Mouse (Mus musculus) megakaryocyte, adult 5-6 weeks (primary cell): Measurements from ENCODE around the gene Bicra. TPM values are rescaled to one million over a fixed set of nuclear protein-coding genes. Genes with fewer than 3 reads are reported as not detected.

Experiments used
- ATAC-seq: 2 replicates; pipeline ENCODE4 v1.8.0; 2016; ENCODE audit warnings: mild to moderate bottlenecking, inconsistent platforms; ENCODE audit not compliant: poor library complexity, severe bottlenecking
- total RNA-seq, 2 experiments: library from RNA; stranded (forward) in 1 of 2; stranded (reverse) in 1 of 2; fragments of 153-499, 151-499 nt in 1 of 2; fragments of 221-1000, 200-1000 nt in 1 of 2; gene quantifications; 2 replicates each; pipeline versions ENCODE4 v1.2.3 to v1.2.4; 2015 to 2017

Bicra gene
- total RNA-seq, 2 experiments from 2014 or later, result 1.9 to 19.5 TPM

DNA sequence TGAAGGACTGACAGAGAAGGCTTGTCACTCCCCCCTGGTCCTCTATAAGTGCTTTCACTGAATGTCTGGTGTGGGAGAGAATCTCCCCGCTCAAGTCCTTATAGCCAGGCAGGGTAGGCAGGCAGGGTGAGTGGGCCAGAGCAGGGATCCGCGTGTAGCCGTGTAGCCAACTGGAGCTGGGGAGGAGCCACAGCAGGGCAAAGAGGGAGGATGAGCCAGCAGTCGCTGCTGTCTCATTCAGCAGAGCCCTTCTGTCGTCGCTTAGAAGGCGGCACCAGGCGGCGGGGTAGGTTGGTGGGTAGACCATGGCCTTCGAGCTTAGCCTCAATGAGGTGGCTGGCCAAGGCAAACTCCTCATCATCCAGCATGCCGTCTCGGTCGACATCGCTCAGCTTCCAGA is 97.7 kb downstream of the Bicra start:
- ATAC-seq, result no peak

- ATAC-seq, result peak; percentile 11
These were observed 98.4 kb downstream of the Bicra start for GRCm38 (mm10) chr7:15949216-15949790.

DNA sequence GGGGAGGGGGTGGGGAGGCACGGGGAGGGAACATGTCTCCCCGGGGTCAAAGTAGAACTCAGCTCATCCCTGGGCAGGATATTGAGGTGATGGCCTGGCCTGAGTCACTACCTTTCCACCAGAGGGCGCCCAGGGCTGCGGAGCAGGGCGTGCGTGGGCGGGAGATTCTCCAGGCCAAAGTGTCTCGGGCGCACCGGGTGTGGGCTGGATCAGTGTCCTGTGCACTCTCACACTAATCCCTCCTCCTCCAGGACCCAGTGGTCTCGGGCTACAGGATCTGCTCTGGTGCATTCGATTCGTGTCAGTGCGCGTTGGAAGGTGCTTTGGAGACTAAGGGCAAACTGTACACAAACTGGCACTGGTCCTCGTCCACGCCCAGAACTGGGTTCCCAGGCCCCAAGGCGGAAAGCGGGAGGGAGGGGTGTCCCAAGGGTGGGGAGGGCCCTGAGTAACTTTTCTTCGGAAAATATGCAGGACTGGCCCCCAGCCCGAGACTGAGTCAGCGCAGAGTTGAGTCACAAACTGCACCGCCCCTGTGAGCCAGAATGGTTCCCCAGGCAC is 99.3 kb downstream of the Bicra start:
- ATAC-seq, result peak; percentile 74

- ATAC-seq, result no peak
These were observed 100.0 kb downstream of the Bicra start for GRCm38 (mm10) chr7:15947653-15948260.

- ATAC-seq, result peak; percentile 83
These were observed 101.8 kb downstream of the Bicra start, which contains the start of gene Nop53 for GRCm38 (mm10) chr7:15945721-15946536. Nop53 (minus strand) TSS chr7:15946074.

- ATAC-seq, result no peak
These were observed 102.5 kb downstream of the Bicra start for GRCm38 (mm10) chr7:15945211-15945610.

GRCm38 (mm10) chr7:15944311-15944710 is 103.4 kb downstream of the Bicra start:
- ATAC-seq, result no peak

- ATAC-seq, result no peak
These were observed 109.1 kb downstream of the Bicra start for GRCm38 (mm10) chr7:15938621-15939020.

DNA sequence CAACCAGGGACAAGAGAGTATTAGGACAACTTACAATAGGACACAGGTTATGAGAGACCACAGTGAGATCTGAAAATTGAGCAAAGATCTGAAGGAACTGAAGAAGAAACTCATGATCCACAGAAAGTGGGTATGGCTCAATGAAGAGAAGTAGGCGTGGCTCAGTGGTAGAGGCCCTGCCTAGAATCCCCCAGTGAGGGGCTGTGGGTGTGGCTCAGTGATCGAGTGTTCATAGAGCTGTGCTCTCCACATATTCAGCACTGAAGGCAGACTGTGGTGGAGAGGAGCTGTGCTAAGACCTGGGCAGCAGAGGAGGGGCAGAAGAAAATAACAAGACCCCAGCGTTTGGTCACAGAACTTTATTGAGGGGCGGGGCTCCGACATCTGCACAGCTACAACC is 110.2 kb downstream of the Bicra start:
- no peak for ATAC-seq

DNA sequence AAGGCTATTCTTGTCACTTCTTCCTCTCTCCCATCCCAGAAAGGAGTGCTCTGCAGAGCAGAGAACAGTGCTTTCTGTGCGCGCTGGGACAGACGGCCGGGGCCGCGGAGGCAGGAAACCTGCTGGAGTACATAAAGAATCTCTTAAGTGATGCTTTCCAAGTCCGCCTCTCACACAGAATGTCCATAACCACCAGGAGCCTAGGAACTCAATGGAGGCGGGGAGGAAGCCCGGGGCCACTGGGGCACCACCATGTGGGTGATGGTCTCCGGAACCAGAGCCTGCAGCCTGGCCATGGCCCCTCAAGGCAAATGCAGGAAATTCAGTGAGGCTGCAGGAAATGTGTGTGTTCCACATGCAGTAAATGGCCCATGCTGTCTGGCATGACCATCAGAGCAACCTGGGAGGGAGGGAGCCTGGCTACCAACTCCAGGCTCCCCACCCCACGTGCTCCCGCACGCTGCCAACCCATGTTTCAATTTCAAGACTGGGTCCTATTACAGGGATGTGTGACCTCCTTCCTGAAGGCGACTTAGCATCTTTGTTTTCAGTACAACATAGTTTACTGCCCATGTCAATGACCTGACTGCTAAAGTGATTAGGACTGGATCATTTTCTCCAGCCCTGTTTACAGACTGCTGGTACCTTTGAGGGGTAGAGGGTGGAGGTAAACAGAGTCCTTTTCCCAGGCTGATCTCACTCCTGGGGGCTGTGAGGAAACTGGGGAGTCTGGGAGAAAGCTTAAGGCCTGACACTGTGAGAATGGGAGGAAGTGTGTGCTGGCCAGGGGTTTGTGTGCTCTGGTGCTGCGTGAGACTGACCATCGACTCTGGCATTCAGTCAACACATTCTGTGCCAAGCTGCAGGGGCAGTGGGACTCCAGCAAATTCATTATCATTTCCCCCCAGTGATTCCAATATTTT is 114.0 kb downstream of the Bicra start:
- ATAC-seq, result no peak

DNA sequence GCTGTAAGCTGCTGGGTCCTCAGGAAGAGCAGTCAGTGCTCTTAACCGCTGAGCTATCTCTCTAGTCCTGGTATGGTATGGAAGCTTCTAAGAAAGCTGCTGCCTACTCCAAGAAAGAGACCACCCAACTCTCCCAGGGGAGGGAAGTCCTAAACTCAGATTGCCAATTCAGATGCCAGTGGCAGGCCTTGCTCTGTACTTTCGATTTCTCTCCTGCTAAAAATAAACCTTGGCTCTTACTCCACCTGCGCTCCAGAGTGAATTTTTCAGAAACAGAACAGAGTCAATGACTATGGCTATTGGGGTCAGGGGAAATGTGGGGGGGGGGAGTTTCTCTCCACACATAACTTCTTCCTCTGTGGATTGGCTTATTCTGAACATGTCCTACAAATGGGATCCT is 116.1 kb downstream of the Bicra start:
- ATAC-seq, result no peak

- ATAC-seq, result no peak
These were observed 117.2 kb downstream of the Bicra start for GRCm38 (mm10) chr7:15930543-15930942.

DNA sequence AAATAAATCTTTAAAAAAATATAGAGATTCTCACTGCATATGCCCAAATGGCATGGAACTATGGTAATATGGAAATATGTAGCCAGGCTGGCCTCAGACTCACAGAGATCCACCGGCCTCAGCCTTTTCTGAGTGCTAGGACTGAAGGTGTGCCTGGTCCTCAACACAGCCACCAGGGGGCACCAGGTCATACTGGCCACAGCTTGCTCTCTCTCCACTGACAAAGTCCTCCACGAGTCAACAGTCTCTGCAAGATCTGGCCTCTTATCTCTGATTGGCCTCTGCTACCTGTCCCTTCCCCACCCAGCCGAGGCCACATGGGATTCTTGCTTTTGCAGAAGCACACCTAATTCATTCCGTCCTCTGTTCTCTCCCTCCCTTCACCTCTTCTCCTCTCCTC is 117.8 kb downstream of the Bicra start:
- peak; percentile 82 for ATAC-seq

DNA sequence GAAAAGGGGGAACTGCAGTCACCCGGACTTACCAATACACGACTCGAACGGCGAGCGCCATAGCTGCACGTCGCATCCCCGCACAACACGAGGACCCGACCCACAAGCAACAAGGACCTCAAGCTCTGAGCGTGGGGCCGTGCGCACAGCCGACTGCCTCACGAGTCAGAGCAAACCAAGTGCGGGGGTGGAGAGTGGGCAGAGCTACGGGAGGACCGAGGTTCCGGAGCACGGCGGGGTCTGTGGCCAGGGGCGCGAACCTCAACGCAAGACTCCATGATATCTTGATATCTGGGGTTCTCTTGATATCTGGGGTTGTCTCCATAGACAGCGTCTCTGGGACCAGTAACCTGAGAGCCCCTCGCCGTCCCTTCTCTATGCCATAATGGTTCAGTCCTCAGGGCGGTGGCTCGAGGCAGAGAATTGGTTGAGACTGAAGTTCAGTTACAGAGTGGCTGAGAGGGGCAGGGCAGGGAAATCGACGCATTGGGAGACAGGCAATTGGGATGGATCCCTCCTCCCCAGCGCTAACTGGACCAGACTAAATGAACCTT is 125.4 kb downstream of the Bicra start, which contains the start of gene Selenow:
Gene Selenow, minus strand, starts transcription at position 183 of the 554 bp plus-strand sequence.
- peak; percentile 97 for ATAC-seq

DNA sequence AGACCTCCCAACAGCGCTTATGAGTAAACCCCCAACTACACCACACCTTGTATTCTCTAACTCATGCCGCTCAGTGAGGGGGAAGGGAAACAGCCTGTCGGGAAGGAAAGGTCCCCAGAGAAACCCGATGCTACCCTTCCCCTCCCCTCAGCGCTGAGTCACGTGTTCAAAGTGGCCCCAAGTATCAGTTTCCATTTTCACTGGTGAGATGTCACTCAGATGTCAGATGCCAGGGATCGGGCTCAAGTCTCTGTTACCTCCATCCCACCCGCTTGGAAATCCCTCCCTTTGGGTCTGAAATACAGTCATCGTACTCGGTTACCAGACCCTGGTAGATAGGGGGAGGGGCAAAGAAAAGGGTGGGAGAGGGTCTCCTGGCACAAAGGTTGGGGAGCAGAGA is 125.9 kb downstream of the Bicra start:
- peak; percentile 58 for ATAC-seq

Other genes starting within 250 kb of the Bicra start
- gene Obox6, start 208.2 kb downstream of the Bicra start, total RNA-seq (2015), result not detected in 2 replicates
- not detected in 2 replicates for gene Obox6, start 208.2 kb downstream of the Bicra start, total RNA-seq (2017)
- not detected in 2 replicates for gene Crx, start 168.0 kb downstream of the Bicra start, total RNA-seq (2015)
- gene Crx, start 168.0 kb downstream of the Bicra start, total RNA-seq (2017), result not detected in 2 replicates
- not detected in 2 replicates for gene Crxos, start 165.3 kb downstream of the Bicra start, total RNA-seq (2015)
- not detected in 2 replicates for gene Crxos, start 165.3 kb downstream of the Bicra start, total RNA-seq (2017)
- 96.9 and 102 TPM in 2 replicates for gene Selenow, start 125.5 kb downstream of the Bicra start, total RNA-seq (2015)
- 31.5 and 33.7 TPM in 2 replicates for gene Selenow, start 125.5 kb downstream of the Bicra start, total RNA-seq (2017)
- 80.2 and 90.4 TPM in 2 replicates for gene Nop53, start 101.8 kb downstream of the Bicra start, total RNA-seq (2015)
- 293 and 315 TPM in 2 replicates for gene Nop53, start 101.8 kb downstream of the Bicra start, total RNA-seq (2017)
- gene Ehd2, start 80.4 kb downstream of the Bicra start, total RNA-seq (2015), result 0.04 TPM in 1 of 2 replicates, not detected in the other
- 0.07 and 0.16 TPM in 2 replicates for gene Ehd2, start 80.4 kb downstream of the Bicra start, total RNA-seq (2017)
- gene Zfp541, start 13.9 kb upstream of the Bicra start, total RNA-seq (2015), result 0.16 and 0.27 TPM in 2 replicates
- gene Zfp541, start 13.9 kb upstream of the Bicra start, total RNA-seq (2017), result 0.53 TPM in 1 of 2 replicates, not detected in the other
- gene Napa, start 50.5 kb upstream of the Bicra start, total RNA-seq (2015), result 62.0 and 65.7 TPM in 2 replicates
- 39.8 and 39.9 TPM in 2 replicates for gene Napa, start 50.5 kb upstream of the Bicra start, total RNA-seq (2017)
- 8.9 and 9.9 TPM in 2 replicates for gene Kptn, start 72.0 kb upstream of the Bicra start, total RNA-seq (2015)
- 9.7 and 18.9 TPM in 2 replicates for gene Kptn, start 72.0 kb upstream of the Bicra start, total RNA-seq (2017)
- not detected in 2 replicates for gene Slc8a2, start 81.9 kb upstream of the Bicra start, total RNA-seq (2015)
- gene Slc8a2, start 81.9 kb upstream of the Bicra start, total RNA-seq (2017), result not detected in 2 replicates
- gene Meis3, start 127.2 kb upstream of the Bicra start, total RNA-seq (2015), result 0.89 and 1.9 TPM in 2 replicates
- gene Meis3, start 127.2 kb upstream of the Bicra start, total RNA-seq (2017), result not detected in 2 replicates
- 8.5 and 9.5 TPM in 2 replicates for gene Dhx34, start 174.1 kb upstream of the Bicra start, total RNA-seq (2015)
- gene Dhx34, start 174.1 kb upstream of the Bicra start, total RNA-seq (2017), result 7.5 and 8.3 TPM in 2 replicates
- gene C5ar2, start 196.2 kb upstream of the Bicra start, total RNA-seq (2015), result 5.7 and 7.4 TPM in 2 replicates
- gene C5ar2, start 196.2 kb upstream of the Bicra start, total RNA-seq (2017), result 6.9 and 10.7 TPM in 2 replicates
- 49.8 TPM in 2 replicates for gene C5ar1, start 211.6 kb upstream of the Bicra start, total RNA-seq (2015)
- gene C5ar1, start 211.6 kb upstream of the Bicra start, total RNA-seq (2017), result 13.6 and 22.2 TPM in 2 replicates
- gene Inafm1, start 225.7 kb upstream of the Bicra start, total RNA-seq (2015), result 7.3 and 8.7 TPM in 2 replicates
- 3.7 and 5.4 TPM in 2 replicates for gene Inafm1, start 225.7 kb upstream of the Bicra start, total RNA-seq (2017)
- gene Ccdc9, start 238.9 kb upstream of the Bicra start, total RNA-seq (2015), result 26.0 and 30.3 TPM in 2 replicates
- 117 and 121 TPM in 2 replicates for gene Ccdc9, start 238.9 kb upstream of the Bicra start, total RNA-seq (2017)